Mouse (Mus musculus): ENCODE data around the gene Gse1.

DNA sequence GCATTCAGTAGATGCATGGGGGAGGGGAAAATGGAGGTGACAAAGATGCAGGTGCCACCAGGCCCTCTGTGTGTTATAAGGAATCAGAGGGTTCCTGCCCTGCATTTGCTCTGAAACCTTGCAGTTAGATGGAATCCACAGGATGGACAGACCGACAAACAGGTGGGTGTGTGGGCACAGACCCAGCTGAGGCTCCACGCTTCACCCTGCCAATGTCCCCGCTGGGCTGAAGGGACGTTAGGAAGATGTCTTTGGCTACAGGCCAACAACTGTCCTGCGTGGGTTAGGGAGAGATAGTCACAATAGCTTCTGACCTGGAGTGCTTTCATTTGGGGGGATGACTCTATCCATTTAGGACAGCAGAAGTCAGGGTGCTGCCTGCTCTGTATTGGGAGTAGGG lies 81.8 kb downstream of the Gse1 start:
- TF ChIP-seq CTCF (conservative IDR thresholded peaks at IDR 0.05; ENCODE audit: low read length) (no peak), NANOG (IDR thresholded peaks at IDR 0.05; ENCODE audit: borderline replicate concordance, low read length) (no peak)

Data from E14TG2a.4 (cell line).